Mouse (Mus musculus): ENCODE results near the gene Vezt. TPM values are rescaled to one million over a fixed set of nuclear protein-coding genes. Genes with fewer than 3 reads are reported as not detected.

Vezt gene
- polyA plus RNA-seq, 1 experiment: 25.7 TPM

DNA sequence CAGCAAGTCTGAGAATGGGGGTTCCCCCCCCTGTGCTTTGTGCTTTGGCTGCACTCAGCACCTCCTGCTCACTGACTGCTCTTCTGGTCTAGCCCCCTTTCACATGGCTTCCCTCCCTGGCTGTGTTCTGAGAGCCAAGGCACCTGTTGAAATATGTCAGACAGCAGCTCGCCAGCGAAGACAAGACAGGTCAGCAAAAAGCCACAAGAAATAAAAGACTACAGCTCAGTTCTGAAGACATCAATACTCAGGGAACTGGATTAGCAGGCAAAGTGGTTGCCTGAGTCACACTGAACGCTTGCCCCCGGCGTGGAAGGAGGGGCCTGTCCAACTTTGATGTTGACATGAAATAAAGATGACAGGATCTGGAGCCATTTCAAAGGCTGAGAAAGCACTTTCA, 102.8 kb downstream of the Vezt start:
- WGBS: 22% methylated on average over 5 of the region's 5 CpGs
- TF ChIP-seq POLR2A (IDR thresholded peaks at IDR 0.05; ENCODE audit: borderline replicate concordance, insufficient read depth, low read length) (no peak), CTCF (IDR thresholded peaks at IDR 0.05; ENCODE audit: borderline replicate concordance, insufficient read depth, low read depth, low read length) (no peak)
- Histone ChIP-seq H3K4me3 (replicated peaks; ENCODE audit: insufficient read depth, low read depth, low read length) (no peak overlapping the region), H3K27ac (ENCODE audit: insufficient read depth, low read length) (no peak overlapping the region), H3K4me1 (ENCODE audit: control insufficient read depth, insufficient read depth, low read length) (no peaks in the 10 kb centered on the region), H3K27me3 (ENCODE audit: control insufficient read depth, insufficient read depth, low read length) (no peaks in the 10 kb centered on the region)
- DNase-seq: no peak

- Histone ChIP-seq H3K4me1 (ENCODE audit: control insufficient read depth, insufficient read depth, low read length) (no peaks in the 10 kb centered on the region), H3K4me3 (replicated peaks; ENCODE audit: insufficient read depth, low read depth, low read length) (no peak overlapping the region), H3K27ac (ENCODE audit: insufficient read depth, low read length) (no peak overlapping the region), H3K27me3 (ENCODE audit: control insufficient read depth, insufficient read depth, low read length) (no peaks in the 10 kb centered on the region)
- TF ChIP-seq CTCF (IDR thresholded peaks at IDR 0.05; ENCODE audit: borderline replicate concordance, insufficient read depth, low read depth, low read length) (no peak), POLR2A (IDR thresholded peaks at IDR 0.05; ENCODE audit: borderline replicate concordance, insufficient read depth, low read length) (no peak)
- WGBS: 87% methylated on average over 5 of the region's 5 CpGs
- DNase-seq: no peak
These were observed 103.6 kb downstream of the Vezt start for GRCm38 (mm10) chr10:93932020-93932419.

- DNase-seq: no peak
- 53% methylated on average over 9 of the region's 9 CpGs for WGBS
- Histone ChIP-seq H3K27ac (ENCODE audit: insufficient read depth, low read length) (no peak overlapping the region), H3K27me3 (ENCODE audit: control insufficient read depth, insufficient read depth, low read length) (no peaks in the 10 kb centered on the region), H3K4me3 (replicated peaks; ENCODE audit: insufficient read depth, low read depth, low read length) (no peak overlapping the region), H3K4me1 (ENCODE audit: control insufficient read depth, insufficient read depth, low read length) (no peaks in the 10 kb centered on the region)
- TF ChIP-seq CTCF (IDR thresholded peaks at IDR 0.05; ENCODE audit: borderline replicate concordance, insufficient read depth, low read depth, low read length): no peak
- no peak for TF ChIP-seq POLR2A (IDR thresholded peaks at IDR 0.05; ENCODE audit: borderline replicate concordance, insufficient read depth, low read length)
These were observed 104.2 kb downstream of the Vezt start for GRCm38 (mm10) chr10:93931431-93931830.

DNA sequence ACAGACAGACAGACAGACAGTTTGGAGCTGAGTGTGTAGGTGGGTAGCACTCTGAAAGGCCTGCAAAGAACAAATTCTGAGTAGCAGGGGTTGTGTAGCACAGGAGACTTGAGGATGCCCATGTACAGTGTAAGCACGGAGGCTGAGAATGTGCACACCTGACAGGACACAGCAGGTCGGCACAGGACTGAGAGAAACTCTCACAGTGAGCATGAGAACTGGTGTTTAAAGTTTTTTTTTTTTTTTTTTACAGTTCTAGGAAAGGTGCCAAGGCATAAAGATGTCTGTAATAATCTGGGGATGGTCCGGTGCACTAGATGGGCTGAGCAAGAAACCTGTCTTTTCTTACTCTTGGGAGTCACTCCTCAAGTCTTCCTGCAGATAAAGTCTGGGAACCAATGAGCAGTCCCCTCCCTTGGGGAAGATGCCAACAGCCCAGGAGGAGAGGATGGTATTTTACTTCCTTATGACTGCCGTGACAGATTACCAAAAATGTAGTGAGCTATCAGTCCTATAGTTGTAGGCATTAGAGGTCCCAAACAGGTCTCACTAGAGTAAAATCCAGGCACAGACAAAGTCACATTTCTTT, 105.3 kb downstream of the Vezt start:
- WGBS: 24% methylated on average over 4 of the region's 4 CpGs
- TF ChIP-seq POLR2A (IDR thresholded peaks at IDR 0.05; ENCODE audit: borderline replicate concordance, insufficient read depth, low read length) (no peak), CTCF (IDR thresholded peaks at IDR 0.05; ENCODE audit: borderline replicate concordance, insufficient read depth, low read depth, low read length) (no peak)
- DNase-seq: no peak
- no peak overlapping the region for H3K27ac ChIP-seq (ENCODE audit: insufficient read depth, low read length)
- no peaks in the 10 kb centered on the region for H3K4me1 ChIP-seq (ENCODE audit: control insufficient read depth, insufficient read depth, low read length)
- H3K4me3 ChIP-seq (replicated peaks; ENCODE audit: insufficient read depth, low read depth, low read length): no peak overlapping the region
- H3K27me3 ChIP-seq (ENCODE audit: control insufficient read depth, insufficient read depth, low read length): no peaks in the 10 kb centered on the region

GRCm38 (mm10) chr10:93924666-93925065, 111.0 kb downstream of the Vezt start:
- Histone ChIP-seq H3K4me3 (replicated peaks; ENCODE audit: insufficient read depth, low read depth, low read length) (no peak overlapping the region), H3K4me1 (ENCODE audit: control insufficient read depth, insufficient read depth, low read length) (no peaks in the 10 kb centered on the region), H3K27me3 (ENCODE audit: control insufficient read depth, insufficient read depth, low read length) (no peaks in the 10 kb centered on the region), H3K27ac (ENCODE audit: insufficient read depth, low read length) (no peak overlapping the region)
- DNase-seq: no peak
- WGBS: 73% methylated on average over 5 of the region's 5 CpGs
- TF ChIP-seq CTCF (IDR thresholded peaks at IDR 0.05; ENCODE audit: borderline replicate concordance, insufficient read depth, low read depth, low read length) (no peak), POLR2A (IDR thresholded peaks at IDR 0.05; ENCODE audit: borderline replicate concordance, insufficient read depth, low read length) (no peak)

DNA sequence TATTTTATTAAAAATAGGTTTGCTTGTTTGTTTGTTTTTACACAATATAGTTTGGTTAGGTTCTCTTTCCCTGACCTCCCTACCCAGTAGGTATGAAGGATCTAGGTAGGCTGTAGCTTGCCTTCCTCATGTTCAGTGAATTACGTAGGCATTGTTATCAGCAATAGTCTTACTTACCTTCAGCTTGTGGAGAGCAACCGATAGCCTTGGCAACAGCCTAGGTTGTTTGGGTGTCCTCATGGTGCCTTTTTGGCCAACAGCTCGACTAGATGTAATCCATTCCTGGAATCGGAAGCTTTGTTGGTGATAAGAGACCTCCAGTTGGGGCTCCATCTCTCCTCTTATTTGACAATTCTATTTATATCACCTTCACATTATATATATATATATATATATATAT, 114.5 kb downstream of the Vezt start:
- 70% methylated on average over 4 of the region's 4 CpGs for WGBS
- no peak overlapping the region for H3K4me3 ChIP-seq (replicated peaks; ENCODE audit: insufficient read depth, low read depth, low read length)
- H3K4me1 ChIP-seq (ENCODE audit: control insufficient read depth, insufficient read depth, low read length): no peaks in the 10 kb centered on the region; the same call in 1 of the 2 replicates
- no peak for DNase-seq
- H3K27ac ChIP-seq (ENCODE audit: insufficient read depth, low read length): no peak overlapping the region
- H3K27me3 ChIP-seq (ENCODE audit: control insufficient read depth, insufficient read depth, low read length): no peaks in the 10 kb centered on the region; the same call in 1 of the 2 replicates
- TF ChIP-seq POLR2A (IDR thresholded peaks at IDR 0.05; ENCODE audit: borderline replicate concordance, insufficient read depth, low read length) (no peak), CTCF (IDR thresholded peaks at IDR 0.05; ENCODE audit: borderline replicate concordance, insufficient read depth, low read depth, low read length) (no peak)

DNA sequence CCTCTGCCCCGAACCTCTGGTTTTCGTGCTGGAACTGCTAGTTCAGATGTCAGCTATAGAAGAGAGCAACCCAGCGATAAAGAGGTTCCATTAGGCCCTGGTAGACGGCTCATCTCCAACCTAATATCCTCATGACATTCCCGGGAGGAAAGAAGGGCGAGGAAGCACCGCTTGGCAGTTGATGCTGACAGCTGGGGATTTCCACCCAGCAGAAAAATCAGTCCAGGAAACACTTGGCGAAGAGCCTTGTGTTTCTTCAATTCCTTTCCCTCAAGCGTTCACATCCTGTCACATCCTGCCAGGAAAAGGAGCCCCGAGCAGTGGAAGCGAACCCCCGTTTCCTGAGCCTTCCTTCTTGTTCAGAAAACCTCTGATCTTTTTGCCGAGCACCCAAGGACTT, 116.4 kb downstream of the Vezt start:
- Histone ChIP-seq H3K27ac (ENCODE audit: insufficient read depth, low read length) (no peak overlapping the region), H3K27me3 (ENCODE audit: control insufficient read depth, insufficient read depth, low read length) (no peaks in the 10 kb centered on the region; the same call in 1 of the 2 replicates), H3K4me3 (replicated peaks; ENCODE audit: insufficient read depth, low read depth, low read length) (peak overlapping the region; percentile 17), H3K4me1 (ENCODE audit: control insufficient read depth, insufficient read depth, low read length) (no peaks in the 10 kb centered on the region; the same call in 1 of the 2 replicates)
- peak; percentile 23 to 56 for DNase-seq
- no peak for TF ChIP-seq CTCF (IDR thresholded peaks at IDR 0.05; ENCODE audit: borderline replicate concordance, insufficient read depth, low read depth, low read length)
- TF ChIP-seq POLR2A (IDR thresholded peaks at IDR 0.05; ENCODE audit: borderline replicate concordance, insufficient read depth, low read length): no peak
- 9% methylated on average over 13 of the region's 13 CpGs for WGBS

DNA sequence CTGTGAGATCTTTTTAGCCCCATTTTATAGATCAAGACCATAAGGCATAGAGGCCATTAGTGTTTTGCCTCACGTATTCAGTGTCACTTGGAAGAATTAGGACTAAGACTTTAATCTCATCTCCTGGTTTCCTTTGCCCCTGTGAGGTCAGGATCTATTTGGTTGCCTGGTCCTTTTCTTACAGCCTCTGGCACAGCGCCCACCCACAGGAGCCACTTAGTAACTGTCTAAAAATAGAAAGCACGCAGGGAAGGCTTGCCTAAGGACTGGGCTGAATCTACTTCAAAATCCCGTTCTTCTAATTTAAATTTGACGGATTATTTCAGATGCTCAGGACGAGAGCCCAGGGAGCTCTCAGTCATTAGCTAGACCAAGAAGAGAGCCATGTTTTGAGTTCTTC, 116.9 kb downstream of the Vezt start:
- Histone ChIP-seq H3K27me3 (ENCODE audit: control insufficient read depth, insufficient read depth, low read length) (no peaks in the 10 kb centered on the region; the same call in 1 of the 2 replicates), H3K27ac (ENCODE audit: insufficient read depth, low read length) (no peak overlapping the region), H3K4me1 (ENCODE audit: control insufficient read depth, insufficient read depth, low read length) (no peaks in the 10 kb centered on the region; the same call in 1 of the 2 replicates), H3K4me3 (replicated peaks; ENCODE audit: insufficient read depth, low read depth, low read length) (no peak overlapping the region)
- WGBS: 36% methylated on average over 6 of the region's 6 CpGs
- TF ChIP-seq CTCF (IDR thresholded peaks at IDR 0.05; ENCODE audit: borderline replicate concordance, insufficient read depth, low read depth, low read length): no peak
- TF ChIP-seq POLR2A (IDR thresholded peaks at IDR 0.05; ENCODE audit: borderline replicate concordance, insufficient read depth, low read length): no peak
- DNase-seq: peak; percentile 17 to 24
